Mouse (Mus musculus) ES-E14 (cell line): ENCODE measurements around the gene Tmsb15a. TPM values are rescaled to one million over a fixed set of nuclear protein-coding genes. Genes with fewer than 3 reads are reported as not detected.
A peak's percentile ranks its signal among the peaks of the same experiment; 100 is the strongest.

Experiments
- DNase-seq: peaks from one replicate; pipeline ENCODE4 v3.0.0-alpha.2; 2013; ENCODE audit warnings: low read depth, low spot score
- H3K27ac ChIP-seq: 2 replicates; pipeline ENCODE4 v1.5.1; 2012; ENCODE audit warnings: low read depth, mild to moderate bottlenecking, low read length, moderate library complexity, mixed read lengths; ENCODE audit not compliant: poor library complexity, insufficient read depth, severe bottlenecking
- H3K36me3 ChIP-seq: 2 replicates; pipeline ENCODE4 v1.6.1; 2012; ENCODE audit warnings: mild to moderate bottlenecking, low read length, moderate library complexity, mixed read lengths; ENCODE audit not compliant: control insufficient read depth, poor library complexity, insufficient read depth, severe bottlenecking
- H3K4me1 ChIP-seq, 2 experiments: fragments of 150-350 bp in 1 of 2; sonication (generic) in 1 of 2; 2 replicates each; pipeline ENCODE4 v1.6.1; 2012; ENCODE audit warnings: low read length in 2 of 2, mild to moderate bottlenecking in 1 of 2, mixed read lengths in 1 of 2; ENCODE audit not compliant: control insufficient read depth in 2 of 2, insufficient read depth in 2 of 2, poor library complexity in 1 of 2
- H3K4me3 ChIP-seq, 2 experiments: fragments of 150-350 bp in 1 of 2; sonication (generic) in 1 of 2; 2 replicates each; pipeline ENCODE4 v1.5.1; 2012; ENCODE audit warnings: low read length in 2 of 2, low read depth in 1 of 2, mild to moderate bottlenecking in 1 of 2, mixed read lengths in 1 of 2; ENCODE audit not compliant: insufficient read depth in 1 of 2, poor library complexity in 1 of 2, severe bottlenecking in 1 of 2
- H3K9ac ChIP-seq: 2 replicates; pipeline ENCODE4 v1.6.1; 2012; ENCODE audit warnings: low read depth, mild to moderate bottlenecking, low read length, mixed read lengths; ENCODE audit not compliant: poor library complexity, insufficient read depth, severe bottlenecking
- H3K9me3 ChIP-seq: fragments of 150-350 bp; sonication (generic); 2 replicates; pipeline ENCODE4 v1.6.1; 2012; ENCODE audit warnings: low read depth, mild to moderate bottlenecking, low read length; ENCODE audit not compliant: control insufficient read depth, insufficient read depth
- CHD2 ChIP-seq: IDR thresholded peaks from 2 replicates; pipeline ENCODE4 v1.6.1; 2014; ENCODE audit warnings: mild to moderate bottlenecking, low read depth, low read length, inconsistent platforms
- HCFC1 ChIP-seq: IDR thresholded peaks from 2 replicates; pipeline ENCODE4 v1.6.1; 2012; ENCODE audit warnings: low read length, inconsistent platforms, borderline replicate concordance; ENCODE audit not compliant: insufficient read depth
- MAFK ChIP-seq: IDR thresholded peaks from 2 replicates; pipeline ENCODE4 v1.6.1; 2014; ENCODE audit warnings: mild to moderate bottlenecking, low read depth, low read length, inconsistent platforms; ENCODE audit not compliant: insufficient read depth
- ZC3H11A ChIP-seq: IDR thresholded peaks from 2 replicates; pipeline ENCODE4 v1.6.1; 2012; ENCODE audit warnings: low read depth, mild to moderate bottlenecking, inconsistent platforms, low read length, borderline replicate concordance
- ZNF384 ChIP-seq: IDR thresholded peaks from 2 replicates; pipeline ENCODE4 v1.6.1; 2012; ENCODE audit warnings: low read depth, low read length, inconsistent platforms
- in situ Hi-C, 2 experiments: fragments of 600-800 bp; cut with MboI; formaldehyde crosslinking; loops; one replicate each; pipeline ENCODE4 v1.15.1; 2025; ENCODE audit warnings: low sequenced_read_pairs in 2 of 2, inconsistent platforms in 1 of 2; ENCODE audit not compliant: unreplicated experiment in 2 of 2
- total RNA-seq: library from RNA; depleted of rRNA; stranded (reverse); fragments of 300-350 nt; gene quantifications from 2 replicates; pipeline ENCODE4 v1.2.3, GENCODE M21; 2012

Tmsb15a gene
- total RNA-seq, 1 experiment: 1.2 TPM

DNA sequence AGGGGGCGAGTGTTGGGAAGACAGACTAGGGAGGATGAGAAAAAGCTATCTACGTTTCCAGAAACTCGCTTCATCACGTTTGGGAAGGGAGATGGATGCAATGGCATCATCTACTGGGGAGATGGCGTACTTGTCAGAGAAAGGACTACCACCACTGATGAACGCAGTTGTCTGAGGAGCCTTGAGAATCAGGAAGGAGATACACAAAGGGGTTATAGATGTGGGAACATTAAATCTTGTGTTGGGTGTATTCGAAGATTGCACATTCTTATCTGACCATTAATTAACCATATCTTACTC lies 17.9 kb upstream of the Tmsb15a start:
- peak overlapping the region; percentile 79 to 86 for H3K4me3 ChIP-seq
- in situ Hi-C loops: no loop called here
- H3K9ac ChIP-seq: peak overlapping the region; percentile 88
- H3K36me3 ChIP-seq: peaks cover 5% of the 10 kb centered on the region; the same call in 1 of the 2 replicates
- H3K27ac ChIP-seq: no peak overlapping the region
- no peaks in the 10 kb centered on the region for H3K9me3 ChIP-seq
- TF ChIP-seq CHD2: no peak
- no peaks in the 10 kb centered on the region for H3K4me1 ChIP-seq
- DNase-seq: no peak

DNA sequence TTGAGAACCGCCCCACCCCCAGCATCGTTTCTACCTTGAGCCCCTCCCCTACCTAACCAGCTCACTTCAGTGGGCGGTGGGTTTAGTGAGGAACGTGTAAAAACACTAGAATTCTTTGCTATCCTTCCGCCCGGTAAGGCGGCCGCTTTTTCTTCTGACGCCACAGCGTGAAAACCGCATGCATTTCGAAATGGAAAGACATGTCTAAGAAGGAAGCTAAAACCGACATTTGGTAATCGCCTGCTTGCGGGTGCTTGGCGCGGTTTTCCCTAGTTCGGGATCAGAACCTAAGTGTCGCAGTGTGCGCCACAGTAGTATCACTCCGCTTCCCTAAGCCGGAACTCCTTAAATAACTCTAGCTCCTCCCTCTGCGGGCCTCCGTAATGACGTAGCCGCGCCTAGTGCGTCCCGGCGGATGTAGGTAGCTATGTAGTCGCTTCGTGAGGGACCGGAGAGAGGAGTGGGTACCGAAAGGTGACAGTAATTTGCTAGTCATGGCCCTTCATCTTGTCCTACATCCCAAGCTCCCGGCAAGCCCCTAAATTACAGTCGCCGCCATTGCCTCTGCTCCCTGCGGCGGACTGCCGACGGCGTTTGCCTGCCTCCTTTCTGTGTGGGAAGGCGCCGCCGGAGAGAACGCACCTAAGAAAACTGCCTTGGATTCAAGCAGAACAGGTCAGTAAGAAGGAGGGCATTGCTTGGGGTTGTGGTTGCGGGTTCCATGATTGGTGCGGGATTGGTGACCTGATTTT lies 17.4 kb upstream of the Tmsb15a start, which contains the start of the genes Armcx5 and Gprasp1:
TSS of gene Armcx5 (plus strand) at position 430 of the 752 bp plus-strand sequence.
TSS of gene Gprasp1 (plus strand) at position 430 of the 752 bp plus-strand sequence.
- no peaks in the 10 kb centered on the region for H3K9me3 ChIP-seq
- peak within 1 kb of the TSS; percentile 79 to 86 for H3K4me3 ChIP-seq
- no peaks in the 10 kb centered on the region for H3K4me1 ChIP-seq
- no peak for TF ChIP-seq MAFK
- in situ Hi-C loops: no loop called here
- DNase-seq: peak; percentile 69
- peak within 1 kb of the TSS; percentile 88 for H3K9ac ChIP-seq
- 0 out of 2 replicates have a peak within 1 kb of the TSS, but pooled peaks have one; percentile 56 for H3K27ac ChIP-seq
- H3K36me3 ChIP-seq: peaks cover 5% of the 10 kb centered on the region; the same call in 1 of the 2 replicates

DNA sequence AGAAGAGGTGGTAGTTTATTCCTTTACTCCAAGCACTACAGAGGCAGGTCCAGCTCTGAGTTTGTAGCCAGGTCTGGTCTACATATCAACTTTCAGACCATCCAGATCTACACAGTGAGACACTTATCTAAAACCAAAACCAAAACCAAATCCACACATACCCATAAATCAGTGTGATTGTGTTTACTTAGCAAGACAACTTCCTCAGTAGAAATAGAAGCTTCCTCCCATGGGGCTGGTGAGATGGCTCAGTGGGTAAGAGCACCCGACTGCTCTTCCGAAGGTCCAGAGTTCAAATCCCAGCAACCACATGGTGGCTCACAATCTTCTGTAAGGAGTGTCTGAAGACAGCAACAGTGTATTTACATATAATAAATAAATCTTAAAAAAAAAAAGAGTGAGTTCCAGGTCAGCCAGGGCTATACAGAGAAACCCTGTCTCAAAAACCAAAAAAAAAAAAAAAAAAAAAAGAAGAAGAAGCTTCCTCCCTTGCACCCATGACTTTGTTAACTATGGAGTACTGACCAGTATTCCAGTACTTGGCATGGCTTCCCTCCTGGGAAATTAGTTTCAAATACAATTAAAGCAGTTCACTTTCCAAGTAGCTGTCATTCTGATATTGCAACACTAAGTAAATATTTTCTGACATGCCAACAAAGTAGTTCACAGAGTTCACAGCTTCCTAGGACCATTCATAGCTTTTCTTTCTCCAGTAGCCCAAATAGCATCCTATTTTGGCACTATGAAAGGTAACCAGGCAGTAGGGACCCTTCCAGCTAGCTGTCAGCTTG lies 13.9 kb upstream of the Tmsb15a start:
- DNase-seq: no peak
- Histone ChIP-seq H3K9me3 (no peaks in the 10 kb centered on the region), H3K27ac (no peak overlapping the region), H3K36me3 (no peaks in the 10 kb centered on the region), H3K9ac (no peak overlapping the region), H3K4me1 (no peaks in the 10 kb centered on the region), H3K4me3 (no peak overlapping the region)
- in situ Hi-C loops: no loop called here
- no peak for TF ChIP-seq MAFK
- TF ChIP-seq CHD2: no peak
- no peak for TF ChIP-seq HCFC1
- TF ChIP-seq ZC3H11A: no peak
- TF ChIP-seq ZNF384: no peak

DNA sequence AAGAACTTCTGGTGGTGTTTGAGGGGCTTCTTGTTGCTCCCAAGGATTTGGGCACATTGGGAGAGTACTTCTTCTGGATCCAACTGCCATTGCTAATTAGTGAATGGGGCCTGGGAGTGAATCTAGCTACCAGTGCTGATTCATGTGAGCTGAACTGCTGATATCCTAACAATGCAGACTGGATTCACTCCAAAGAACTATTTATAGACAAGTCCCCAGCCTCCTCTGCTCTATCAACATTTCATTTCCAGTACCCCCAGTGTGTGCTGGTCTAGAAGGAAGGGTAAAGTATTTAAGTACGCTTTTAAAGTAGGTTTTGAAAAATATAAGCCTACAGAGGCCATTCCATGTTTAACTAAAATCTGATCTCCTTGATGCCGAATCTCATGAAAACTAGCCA lies 12.2 kb downstream of the Tmsb15a start:
- Histone ChIP-seq H3K9ac (no peak overlapping the region), H3K36me3 (no peaks in the 10 kb centered on the region), H3K27ac (no peak overlapping the region), H3K4me3 (no peak overlapping the region), H3K9me3 (no peaks in the 10 kb centered on the region), H3K4me1 (no peaks in the 10 kb centered on the region)
- in situ Hi-C loops: no loop called here
- no peak for TF ChIP-seq ZC3H11A
- TF ChIP-seq MAFK: no peak
- no peak for TF ChIP-seq CHD2
- no peak for TF ChIP-seq HCFC1
- TF ChIP-seq ZNF384: no peak
- DNase-seq: no peak

- Histone ChIP-seq H3K27ac (no peak overlapping the region), H3K4me3 (no peak overlapping the region), H3K36me3 (no peaks in the 10 kb centered on the region), H3K9ac (no peak overlapping the region), H3K4me1 (no peaks in the 10 kb centered on the region), H3K9me3 (no peaks in the 10 kb centered on the region)
- TF ChIP-seq MAFK (no peak), CHD2 (no peak), ZNF384 (no peak), ZC3H11A (no peak), HCFC1 (no peak)
- in situ Hi-C loops: no loop called here
- no peak for DNase-seq
Observed at GRCm38 (mm10) chrX:135704349-135704748, 20.7 kb downstream of the Tmsb15a start.
